Mouse (Mus musculus) embryonic fibroblast, embryonic 13.5 days (primary cell): ENCODE measurements around the gene Necab3.

Experiments
- CTCF ChIP-seq: IDR thresholded peaks from 2 replicates; pipeline ENCODE4 v1.5.1; 2011; ENCODE audit warnings: mild to moderate bottlenecking, control low read depth, low read length, moderate library complexity, borderline replicate concordance; ENCODE audit not compliant: insufficient read depth
- POLR2A ChIP-seq: IDR thresholded peaks from 2 replicates; pipeline ENCODE4 v1.6.1; 2011; ENCODE audit warnings: low read depth, mild to moderate bottlenecking, control low read depth, low read length, moderate library complexity

DNA sequence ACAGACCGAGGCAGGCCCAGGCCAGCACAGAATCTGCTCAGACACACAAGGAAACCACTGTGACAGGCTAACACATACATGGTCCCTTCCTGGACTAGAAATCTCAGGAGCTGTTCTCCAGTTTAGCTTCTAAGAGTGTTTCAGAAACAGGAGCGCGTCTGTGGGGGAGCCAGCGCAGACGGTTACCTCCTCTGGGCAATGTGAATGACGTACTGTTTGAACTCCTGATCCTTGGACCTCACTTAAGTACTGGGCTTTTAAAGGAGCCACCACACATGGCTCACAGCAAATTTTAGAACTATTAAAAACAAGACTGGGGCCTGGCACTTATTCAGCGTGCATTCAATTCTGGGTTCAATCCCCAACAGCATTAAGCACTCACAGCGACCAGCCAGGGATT lies 8.0 kb upstream of the Necab3 start:
- TF ChIP-seq POLR2A = no peak
- TF ChIP-seq CTCF = no peak
